Mouse (Mus musculus): ENCODE results near the gene Grik3. TPM values are rescaled to one million over a fixed set of nuclear protein-coding genes. Genes with fewer than 3 reads are reported as not detected.

Gene Grik3
- total and polyA plus RNA-seq, 3 experiments: not detected

- in situ Hi-C loops (cut with MboI; ENCODE audit: low pct_ligation_motif_present, low pct_unique_long_range_greater_than_20kb, low sequenced_read_pairs) (no loop called here), dilution Hi-C loops (cut with MboI; ENCODE audit: extremely low pct_ligation_motif_present, extremely low pct_unique_long_range_greater_than_20kb, low sequenced_read_pairs) (no loop called here)
- peaks cover 74% of the 10 kb centered on the region for H3K27me3 ChIP-seq (replicated peaks)
- H3K9me3 ChIP-seq (replicated peaks; ENCODE audit: low read length): peaks cover 3% of the 10 kb centered on the region
- TF ChIP-seq JUND (conservative IDR thresholded peaks at IDR 0.05; ENCODE audit: low read depth, low read length): no peak
- no peak for TF ChIP-seq MAX (IDR thresholded peaks at IDR 0.05; ENCODE audit: low read length)
- no peak for TF ChIP-seq GABPA (IDR thresholded peaks at IDR 0.05; ENCODE audit: insufficient replicate concordance, low read depth, low read length)
- no peak for TF ChIP-seq MAZ (IDR thresholded peaks at IDR 0.05; ENCODE audit: low read depth, low read length)
- TF ChIP-seq IRF4 (IDR thresholded peaks at IDR 0.05; ENCODE audit: low read depth, low read length): no peak
- TF ChIP-seq CTCF (conservative IDR thresholded peaks at IDR 0.05 in 1 of 2, IDR thresholded peaks at IDR 0.05 in 1 of 2; ENCODE audit: low read depth in 2 of 2, low read length in 2 of 2): no peak
- no peak for TF ChIP-seq POLR2A (IDR thresholded peaks at IDR 0.05; ENCODE audit: low read depth, low read length)
- TF ChIP-seq EP300 (IDR thresholded peaks at IDR 0.05; ENCODE audit: low read length): no peak
- TF ChIP-seq ETS1 (conservative IDR thresholded peaks at IDR 0.05; ENCODE audit: low read depth, low read length): no peak
- no peak for TF ChIP-seq MXI1 (IDR thresholded peaks at IDR 0.05; ENCODE audit: low read depth, low read length)
- no peak for TF ChIP-seq SMC3 (IDR thresholded peaks at IDR 0.05; ENCODE audit: low read depth, low read length)
- no peak for TF ChIP-seq MEF2A (IDR thresholded peaks at IDR 0.05; ENCODE audit: borderline replicate concordance, low read depth, low read length)
- TF ChIP-seq BHLHE40 (IDR thresholded peaks at IDR 0.05; ENCODE audit: low read depth, low read length): no peak
- no peak for TF ChIP-seq SIN3A (IDR thresholded peaks at IDR 0.05; ENCODE audit: low read length)
- no peak for TF ChIP-seq ELF1 (IDR thresholded peaks at IDR 0.05; ENCODE audit: low read depth, low read length)
- no peak for TF ChIP-seq RCOR1 (conservative IDR thresholded peaks at IDR 0.05; ENCODE audit: low read depth, low read length)
- TF ChIP-seq UBTF (IDR thresholded peaks at IDR 0.05; ENCODE audit: low read depth, low read length): no peak
- H3K4me2 ChIP-seq (ENCODE audit: insufficient read depth, low read depth, poor library complexity, severe bottlenecking): no peak overlapping the region
- no peaks in the 10 kb centered on the region for H3K4me1 ChIP-seq (ENCODE audit: control insufficient read depth in 1 of 2, insufficient read depth in 2 of 2)
- no peak for DNase-seq (ENCODE audit: extremely low read depth)
- H3K36me3 ChIP-seq (replicated peaks in 1 of 2; ENCODE audit: control insufficient read depth in 1 of 2, insufficient read depth in 1 of 2, low read length in 1 of 2): no peaks in the 10 kb centered on the region
- no peak overlapping the region for H3K9ac ChIP-seq (ENCODE audit: insufficient read depth, low read depth)
- no peaks in the 10 kb centered on the region for H3K79me2 ChIP-seq (replicated peaks; ENCODE audit: control insufficient read depth, extremely low read depth, insufficient read depth, poor library complexity, severe bottlenecking)
- no peak overlapping the region for H3K27ac ChIP-seq (ENCODE audit: insufficient read depth, low read depth)
- H3K4me3 ChIP-seq (replicated peaks in 1 of 3; ENCODE audit: low read depth in 2 of 3, low read length in 2 of 3, poor library complexity in 1 of 3): no peak overlapping the region
These were observed 114.0 kb downstream of the Grik3 start for GRCm38 (mm10) chr4:125604494-125604893.

GRCm38 (mm10) chr4:125606147-125606546, 115.6 kb downstream of the Grik3 start:
- no peak overlapping the region for H3K27ac ChIP-seq (ENCODE audit: insufficient read depth, low read depth)
- no peaks in the 10 kb centered on the region for H3K36me3 ChIP-seq (replicated peaks in 1 of 2; ENCODE audit: control insufficient read depth in 1 of 2, insufficient read depth in 1 of 2, low read length in 1 of 2)
- H3K79me2 ChIP-seq (replicated peaks; ENCODE audit: control insufficient read depth, extremely low read depth, insufficient read depth, poor library complexity, severe bottlenecking): no peaks in the 10 kb centered on the region
- DNase-seq (ENCODE audit: extremely low read depth): no peak
- H3K4me3 ChIP-seq (replicated peaks in 1 of 3; ENCODE audit: low read depth in 2 of 3, low read length in 2 of 3, poor library complexity in 1 of 3): no peak overlapping the region
- dilution Hi-C loops (cut with MboI; ENCODE audit: extremely low pct_ligation_motif_present, extremely low pct_unique_long_range_greater_than_20kb, low sequenced_read_pairs): no loop called here
- no peak overlapping the region for H3K9ac ChIP-seq (ENCODE audit: insufficient read depth, low read depth)
- H3K9me3 ChIP-seq (replicated peaks; ENCODE audit: low read length): peaks cover 3% of the 10 kb centered on the region
- TF ChIP-seq SMC3 (IDR thresholded peaks at IDR 0.05; ENCODE audit: low read depth, low read length) (no peak), E2F4 (IDR thresholded peaks at IDR 0.05; ENCODE audit: insufficient replicate concordance, low read depth, low read length) (no peak), TBP (conservative IDR thresholded peaks at IDR 0.05; ENCODE audit: low read depth, low read length) (no peak), SIN3A (IDR thresholded peaks at IDR 0.05; ENCODE audit: low read length) (no peak), HCFC1 (IDR thresholded peaks at IDR 0.05; ENCODE audit: low read depth, low read length) (no peak), TCF12 (IDR thresholded peaks at IDR 0.05; ENCODE audit: low read depth, low read length) (no peak), ELF1 (IDR thresholded peaks at IDR 0.05; ENCODE audit: low read depth, low read length) (no peak), BHLHE40 (IDR thresholded peaks at IDR 0.05; ENCODE audit: low read depth, low read length) (no peak), JUN (IDR thresholded peaks at IDR 0.05; ENCODE audit: insufficient read depth, low read depth, low read length) (no peak), MAFK (IDR thresholded peaks at IDR 0.05; ENCODE audit: insufficient replicate concordance, low read length) (no peak), ZKSCAN1 (IDR thresholded peaks at IDR 0.05; ENCODE audit: borderline replicate concordance, low read depth, low read length) (no peak), ZMIZ1 (IDR thresholded peaks at IDR 0.05; ENCODE audit: low read depth, low read length) (no peak), CTCF (conservative IDR thresholded peaks at IDR 0.05 in 1 of 2, IDR thresholded peaks at IDR 0.05 in 1 of 2; ENCODE audit: low read depth in 2 of 2, low read length in 2 of 2) (no peak)
- no peak overlapping the region for H3K4me2 ChIP-seq (ENCODE audit: insufficient read depth, low read depth, poor library complexity, severe bottlenecking)
- no peaks in the 10 kb centered on the region for H3K4me1 ChIP-seq (ENCODE audit: control insufficient read depth in 1 of 2, insufficient read depth in 2 of 2)
- peaks cover 72% of the 10 kb centered on the region for H3K27me3 ChIP-seq (replicated peaks)
- in situ Hi-C loops (cut with MboI; ENCODE audit: low pct_ligation_motif_present, low pct_unique_long_range_greater_than_20kb, low sequenced_read_pairs): no loop called here

Data from CH12.LX (cell line).